Mouse (Mus musculus) neural tube, embryonic 15.5 days (tissue): Measurements from ENCODE around the gene Parp1. TPM values are rescaled to one million over a fixed set of nuclear protein-coding genes. Genes with fewer than 3 reads are reported as not detected.
A peak's percentile ranks its signal among the peaks of the same experiment; 100 is the strongest.
"Not testable (repeated sequence)": the region's sequence is repeated elsewhere in the genome, so short reads cannot be mapped to it uniquely, and the experiment has no call there.

Experiments
- ATAC-seq: fragments of 200-750 bp; cut with Nextera tagmentation; 2 replicates; pipeline ENCODE4 v1.8.0; 2017; ENCODE audit warnings: mild to moderate bottlenecking, moderate TSS enrichment, moderate library complexity; ENCODE audit not compliant: low FRiP score
- H3K27ac ChIP-seq: fragments of 300-500 bp; sonication (generic); replicated peaks from 2 replicates; pipeline ENCODE4 v1.5.1; 2015; ENCODE audit warnings: mild to moderate bottlenecking, inconsistent platforms
- H3K27me3 ChIP-seq: fragments of 300-500 bp; sonication (generic); replicated peaks from 2 replicates; pipeline ENCODE4 v1.6.1; 2015; ENCODE audit warnings: inconsistent platforms
- H3K36me3 ChIP-seq: fragments of 300-500 bp; sonication (generic); 2 replicates; pipeline ENCODE4 v1.6.1; 2015; ENCODE audit warnings: inconsistent platforms
- H3K4me1 ChIP-seq: fragments of 300-500 bp; sonication (generic); 2 replicates; pipeline ENCODE4 v1.6.1; 2015; ENCODE audit warnings: inconsistent platforms
- H3K4me2 ChIP-seq: fragments of 300-500 bp; sonication (generic); 2 replicates; pipeline ENCODE4 v1.6.1; 2015; ENCODE audit warnings: inconsistent platforms, mild to moderate bottlenecking, moderate library complexity
- H3K4me3 ChIP-seq: fragments of 300-500 bp; sonication (generic); replicated peaks from 2 replicates; pipeline ENCODE4 v1.5.1; 2015; ENCODE audit warnings: mild to moderate bottlenecking, inconsistent platforms
- H3K9ac ChIP-seq: fragments of 300-500 bp; sonication (generic); replicated peaks from 2 replicates; pipeline ENCODE4 v1.6.1; 2015; ENCODE audit warnings: mild to moderate bottlenecking, inconsistent platforms
- H3K9me3 ChIP-seq: fragments of 300-500 bp; sonication (generic); replicated peaks from 2 replicates; pipeline ENCODE4 v1.6.1; 2016; ENCODE audit warnings: inconsistent platforms
- WGBS: fragments of 180-500 bp; shearing (Covaris S2); methylation state at CpG from one replicate; pipeline ENCODE4 v1.1.7; 2015; ENCODE audit warnings: mixed read lengths; 5-methylcytosine and 5-hydroxymethylcytosine counted together
- polyA plus RNA-seq: library from polyadenylated mRNA; unstranded; fragments of >200 nt; fragmentation: Nextera tagmentation; extraction: Ambion mirVana; gene quantifications from 2 replicates; pipeline ENCODE4 v1.2.1, GENCODE M21; 2015

The Parp1 gene
- polyA plus RNA-seq, 1 experiment from 2014 or later = 89.1 TPM

- no peak overlapping the region for H3K4me2 ChIP-seq
- no peaks in the 10 kb centered on the region for H3K9me3 ChIP-seq
- H3K9ac ChIP-seq = no peak overlapping the region
- WGBS = 72% methylated on average over 4 of the region's 4 CpGs
- no peak overlapping the region for H3K4me3 ChIP-seq
- no peak overlapping the region for H3K27ac ChIP-seq
- no peaks in the 10 kb centered on the region for H3K27me3 ChIP-seq
- no peak for ATAC-seq
- no peaks in the 10 kb centered on the region; the same call in 1 of the 2 replicates for H3K4me1 ChIP-seq
- H3K36me3 ChIP-seq = peaks cover 43% of the 10 kb centered on the region
Measured at GRCm38 (mm10) chr1:180604579-180604978, 35.9 kb downstream of the Parp1 start.

DNA sequence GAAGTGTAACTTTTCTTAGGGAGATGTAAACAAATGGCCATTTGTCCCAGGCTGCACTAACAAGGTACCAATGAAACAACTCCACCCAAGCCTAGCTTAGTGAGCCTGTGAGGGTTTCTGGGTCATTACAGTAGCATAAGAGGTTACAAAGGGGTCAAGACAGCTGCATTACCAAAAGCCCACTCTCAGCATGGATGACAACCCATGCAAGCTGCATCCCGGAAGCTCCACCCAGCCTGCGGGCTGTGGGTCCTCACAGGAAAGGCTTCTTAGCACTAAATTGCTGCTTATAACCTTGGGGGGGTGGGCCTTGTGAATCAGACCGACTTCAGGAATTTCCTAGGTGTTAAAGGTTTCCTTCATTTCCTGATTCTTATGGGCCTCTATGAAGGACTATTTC is 37.4 kb downstream of the Parp1 start:
- no peak overlapping the region for H3K9ac ChIP-seq
- no peak overlapping the region for H3K4me2 ChIP-seq
- WGBS = 73% methylated on average over 3 of the region's 3 CpGs
- H3K9me3 ChIP-seq = no peaks in the 10 kb centered on the region
- H3K27ac ChIP-seq = no peak overlapping the region
- H3K36me3 ChIP-seq = peaks cover 28% of the 10 kb centered on the region
- ATAC-seq = no peak
- no peaks in the 10 kb centered on the region for H3K27me3 ChIP-seq
- no peak overlapping the region for H3K4me3 ChIP-seq
- no peaks in the 10 kb centered on the region; the same call in 1 of the 2 replicates for H3K4me1 ChIP-seq

- Histone ChIP-seq H3K36me3 (peaks cover 19% of the 10 kb centered on the region), H3K4me1 (no peaks in the 10 kb centered on the region; the same call in 1 of the 2 replicates), H3K27ac (no peak overlapping the region), H3K4me3 (no peak overlapping the region), H3K4me2 (no peak overlapping the region), H3K27me3 (no peaks in the 10 kb centered on the region), H3K9me3 (no peaks in the 10 kb centered on the region), H3K9ac (no peak overlapping the region)
- ATAC-seq = no peak
- WGBS = 65% methylated on average over 10 of the region's 10 CpGs
Measured at GRCm38 (mm10) chr1:180606796-180607577, 38.3 kb downstream of the Parp1 start.

GRCm38 (mm10) chr1:180607578-180607879 is 38.8 kb downstream of the Parp1 start:
- no peak overlapping the region for H3K9ac ChIP-seq
- H3K9me3 ChIP-seq = no peaks in the 10 kb centered on the region
- H3K27me3 ChIP-seq = no peaks in the 10 kb centered on the region
- H3K27ac ChIP-seq = no peak overlapping the region
- ATAC-seq = no peak
- H3K4me1 ChIP-seq = no peaks in the 10 kb centered on the region; the same call in 1 of the 2 replicates
- WGBS = 95% methylated on average over 2 of the region's 2 CpGs
- H3K4me3 ChIP-seq = no peak overlapping the region
- peaks cover 15% of the 10 kb centered on the region for H3K36me3 ChIP-seq
- H3K4me2 ChIP-seq = no peak overlapping the region

DNA sequence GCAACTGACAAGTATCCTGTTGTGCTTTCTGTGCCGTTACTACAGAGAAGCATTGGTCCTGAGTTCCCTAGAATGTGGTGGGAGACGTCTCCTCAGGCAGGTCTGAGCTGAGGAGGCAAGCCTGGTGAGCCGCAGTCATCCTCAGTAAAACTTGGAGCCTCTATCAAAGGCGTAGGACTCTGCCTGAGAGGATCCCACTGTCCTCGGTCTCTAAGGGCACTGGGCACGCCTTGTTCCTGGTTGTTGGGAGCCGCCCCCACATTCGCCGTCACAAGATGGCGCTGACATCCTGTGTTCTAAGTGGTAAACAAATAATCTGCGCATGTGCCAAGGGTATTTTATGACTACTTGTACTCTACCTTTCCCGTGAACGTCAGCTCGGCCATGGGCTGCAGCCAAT is 43.1 kb downstream of the Parp1 start:
- H3K9me3 ChIP-seq, ATAC-seq, H3K4me2 ChIP-seq, H3K4me1 ChIP-seq, H3K36me3 ChIP-seq, H3K9ac ChIP-seq, H3K27ac ChIP-seq, H3K27me3 ChIP-seq, H3K4me3 ChIP-seq: not testable (repeated sequence)
- 95% methylated on average over 11 of the region's 14 CpGs for WGBS

DNA sequence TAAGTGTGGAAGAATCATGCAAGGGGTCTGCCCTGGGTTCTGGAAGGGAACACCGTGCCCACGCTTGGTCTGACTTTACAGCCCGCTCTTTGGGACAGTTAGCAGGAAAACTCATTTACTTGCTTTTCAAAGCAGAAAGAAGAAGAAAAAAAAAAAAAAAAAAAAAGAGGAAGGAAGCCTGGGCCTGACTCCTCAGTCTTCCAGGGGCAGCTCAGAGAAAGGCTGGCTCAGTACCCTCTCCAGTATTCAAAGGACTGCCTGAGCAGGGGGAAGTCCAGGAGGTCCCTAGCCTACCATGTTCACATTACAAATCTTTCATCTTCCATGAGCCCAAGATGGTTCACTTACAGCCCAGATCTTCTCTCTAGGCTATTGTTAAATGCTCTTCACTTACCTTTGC is 48.0 kb downstream of the Parp1 start:
- Histone ChIP-seq H3K4me1 (no peaks in the 10 kb centered on the region), H3K9me3 (no peaks in the 10 kb centered on the region), H3K27me3 (no peaks in the 10 kb centered on the region), H3K36me3 (no peaks in the 10 kb centered on the region), H3K9ac (no peak overlapping the region), H3K4me2 (no peak overlapping the region), H3K4me3 (no peak overlapping the region), H3K27ac (no peak overlapping the region)
- 96% methylated on average over 3 of the region's 3 CpGs for WGBS
- ATAC-seq = no peak

- Histone ChIP-seq H3K27me3 (no peaks in the 10 kb centered on the region), H3K4me3 (no peak overlapping the region), H3K4me2 (no peak overlapping the region), H3K9me3 (no peaks in the 10 kb centered on the region), H3K36me3 (no peaks in the 10 kb centered on the region), H3K9ac (no peak overlapping the region), H3K4me1 (no peaks in the 10 kb centered on the region), H3K27ac (no peak overlapping the region)
- ATAC-seq = no peak
- WGBS = 90% methylated on average over 4 of the region's 4 CpGs
Measured at GRCm38 (mm10) chr1:180622389-180622788, 53.7 kb downstream of the Parp1 start.

- Histone ChIP-seq H3K27ac (no peak overlapping the region), H3K4me1 (no peaks in the 10 kb centered on the region), H3K4me2 (no peak overlapping the region), H3K9me3 (no peaks in the 10 kb centered on the region), H3K4me3 (no peak overlapping the region), H3K27me3 (no peaks in the 10 kb centered on the region), H3K9ac (no peak overlapping the region), H3K36me3 (no peaks in the 10 kb centered on the region)
- no peak for ATAC-seq
- WGBS = 94% methylated on average over 2 of the region's 2 CpGs
Measured at GRCm38 (mm10) chr1:180623911-180624310, 55.2 kb downstream of the Parp1 start.

DNA sequence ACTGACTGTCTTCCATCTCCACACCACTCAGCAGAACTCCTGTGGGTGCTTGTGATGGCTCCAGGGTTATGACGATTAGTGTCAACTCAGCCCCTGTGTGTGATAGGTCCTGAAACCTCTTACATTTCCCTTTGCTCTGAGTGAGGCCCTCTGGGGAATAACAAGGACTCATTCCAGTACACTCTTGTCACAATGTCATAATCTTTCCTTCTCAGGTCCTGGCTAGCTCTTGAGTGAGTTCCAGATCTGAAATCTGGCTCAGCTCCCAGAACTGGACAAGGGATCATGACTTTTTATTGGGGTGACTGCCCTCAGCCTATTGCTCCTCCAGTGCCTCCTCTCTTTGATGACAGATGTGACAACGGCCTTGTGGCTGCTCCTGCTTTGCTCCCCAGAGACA is 57.4 kb downstream of the Parp1 start:
- no peak overlapping the region for H3K27ac ChIP-seq
- H3K9me3 ChIP-seq = no peaks in the 10 kb centered on the region
- no peaks in the 10 kb centered on the region for H3K36me3 ChIP-seq
- ATAC-seq = no peak
- H3K4me2 ChIP-seq = no peak overlapping the region
- H3K9ac ChIP-seq = no peak overlapping the region
- WGBS = 76% methylated on average over 2 of the region's 2 CpGs
- H3K4me3 ChIP-seq = no peak overlapping the region
- no peaks in the 10 kb centered on the region for H3K27me3 ChIP-seq
- no peaks in the 10 kb centered on the region for H3K4me1 ChIP-seq

- H3K36me3 ChIP-seq, H3K9ac ChIP-seq, H3K4me3 ChIP-seq, H3K27ac ChIP-seq, H3K4me2 ChIP-seq, H3K9me3 ChIP-seq, H3K27me3 ChIP-seq, ATAC-seq: not testable (repeated sequence)
- H3K4me1 ChIP-seq = peaks cover 22% of the 10 kb centered on the region
- 92% methylated on average over 2 of the region's 2 CpGs for WGBS
Measured at GRCm38 (mm10) chr1:180637796-180638195, 69.1 kb downstream of the Parp1 start.

- Histone ChIP-seq H3K4me2 (peak overlapping the region; percentile 87), H3K36me3 (no peaks in the 10 kb centered on the region), H3K9me3 (no peaks in the 10 kb centered on the region), H3K27me3 (no peaks in the 10 kb centered on the region), H3K4me1 (peaks cover 22% of the 10 kb centered on the region), H3K27ac (0 out of 2 replicates have a peak overlapping the region, but pooled peaks have one; percentile 81), H3K4me3 (peak overlapping the region; percentile 98), H3K9ac (peak overlapping the region; percentile 79)
- WGBS = 46% methylated on average over 10 of the region's 10 CpGs
- no peak for ATAC-seq
Measured at GRCm38 (mm10) chr1:180639416-180640401, 71.0 kb downstream of the Parp1 start.
